Mouse (Mus musculus): ENCODE data around the gene Pde6h. TPM values are rescaled to one million over a fixed set of nuclear protein-coding genes. Genes with fewer than 3 reads are reported as not detected.

The Pde6h gene
- not detected for polyA plus RNA-seq (2015; fragmentation: Illumina TruSeq; extraction: RNeasy Lipid Tissue Mini Kit (QIAGEN cat#74804); ENCODE audit: insufficient read depth, low replicate concordance)

DNA sequence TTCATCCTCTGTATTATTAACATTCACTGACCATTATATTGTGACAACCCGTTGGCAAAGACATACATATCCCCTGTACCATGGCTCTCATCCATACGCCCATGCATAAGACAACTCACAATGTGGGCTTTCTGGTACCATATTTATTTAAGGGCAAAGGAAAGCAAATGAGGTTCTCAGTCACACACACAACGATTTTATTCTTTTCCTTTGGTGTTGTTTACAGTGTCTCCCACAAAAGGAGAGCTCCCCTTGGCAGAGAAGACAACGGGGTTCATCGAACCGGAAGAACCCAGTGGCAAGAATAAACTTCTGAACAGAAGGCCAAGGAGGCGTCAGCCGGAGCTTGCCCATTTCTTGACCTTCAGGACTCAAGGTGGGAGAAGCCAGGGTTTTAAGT lies at the start of gene Pde6h:
Gene Pde6h, plus strand, starts transcription at position 301 of the 400 bp plus-strand sequence.

DNA sequence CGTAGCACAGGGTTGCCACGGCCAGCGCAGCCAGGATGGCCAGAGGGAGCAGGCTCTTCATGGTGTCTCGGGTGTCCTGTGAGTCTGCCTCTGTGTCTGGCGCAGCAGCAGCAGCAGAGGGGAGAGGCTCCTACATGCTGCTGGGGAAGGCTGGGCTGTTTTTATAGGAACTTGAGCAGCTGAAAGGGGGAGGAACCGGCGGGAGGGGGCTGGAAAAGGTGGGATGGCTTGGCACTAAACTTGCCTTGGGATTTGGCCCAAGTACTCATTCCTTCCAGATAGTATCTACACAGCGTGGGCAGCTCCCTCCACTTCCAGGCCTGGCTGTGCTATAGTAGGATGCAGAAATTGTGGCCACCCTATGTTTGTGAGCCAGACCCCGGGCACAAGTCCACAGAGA lies 48.0 kb upstream of the Pde6h start, which contains the start of gene Mgp:
Gene Mgp, minus strand, starts transcription at position 154 of the 400 bp plus-strand sequence.

GRCm38 (mm10) chr6:136922080-136922479 lies 1.6 kb upstream of the Pde6h start, which contains the start of gene Erp27:
TSS of gene Erp27 (minus strand) at chr6:136922180.

GRCm38 (mm10) chr6:136941051-136942021 lies 17.7 kb downstream of the Pde6h start, which contains the start of gene Arhgdib:
TSS of gene Arhgdib (minus strand) at chr6:136941899.

Other genes with a start within 250 kb of the Pde6h start
- 0.39 TPM for gene Gucy2c, start 142.1 kb upstream of the Pde6h start, polyA plus RNA-seq (2015; fragmentation: Illumina TruSeq; extraction: RNeasy Lipid Tissue Mini Kit (QIAGEN cat#74804); ENCODE audit: insufficient read depth, low replicate concordance)
- 0.28 TPM for gene Hist4h4, start 119.4 kb upstream of the Pde6h start, polyA plus RNA-seq (2015; fragmentation: Illumina TruSeq; extraction: RNeasy Lipid Tissue Mini Kit (QIAGEN cat#74804); ENCODE audit: insufficient read depth, low replicate concordance)
- 22.0 TPM for gene H2afj, start 115.6 kb upstream of the Pde6h start, polyA plus RNA-seq (2015; fragmentation: Illumina TruSeq; extraction: RNeasy Lipid Tissue Mini Kit (QIAGEN cat#74804); ENCODE audit: insufficient read depth, low replicate concordance)
- 2.9 TPM for gene BC049715, start 96.2 kb upstream of the Pde6h start, polyA plus RNA-seq (2015; fragmentation: Illumina TruSeq; extraction: RNeasy Lipid Tissue Mini Kit (QIAGEN cat#74804); ENCODE audit: insufficient read depth, low replicate concordance)
- gene Wbp11, start 95.6 kb upstream of the Pde6h start, polyA plus RNA-seq (2015; fragmentation: Illumina TruSeq; extraction: RNeasy Lipid Tissue Mini Kit (QIAGEN cat#74804); ENCODE audit: insufficient read depth, low replicate concordance), result 73.6 TPM
- gene Smco3, start 88.4 kb upstream of the Pde6h start, polyA plus RNA-seq (2015; fragmentation: Illumina TruSeq; extraction: RNeasy Lipid Tissue Mini Kit (QIAGEN cat#74804); ENCODE audit: insufficient read depth, low replicate concordance), result not detected
- 8.5 TPM for gene Art4, start 66.1 kb upstream of the Pde6h start, polyA plus RNA-seq (2015; fragmentation: Illumina TruSeq; extraction: RNeasy Lipid Tissue Mini Kit (QIAGEN cat#74804); ENCODE audit: insufficient read depth, low replicate concordance)
- gene Mgp, start 48.0 kb upstream of the Pde6h start, polyA plus RNA-seq (2015; fragmentation: Illumina TruSeq; extraction: RNeasy Lipid Tissue Mini Kit (QIAGEN cat#74804); ENCODE audit: insufficient read depth, low replicate concordance), result 31.9 TPM
- 8.9 TPM for gene Erp27, start 1.7 kb upstream of the Pde6h start, polyA plus RNA-seq (2015; fragmentation: Illumina TruSeq; extraction: RNeasy Lipid Tissue Mini Kit (QIAGEN cat#74804); ENCODE audit: insufficient read depth, low replicate concordance)
- 1,348 TPM for gene Arhgdib, start 18.1 kb downstream of the Pde6h start, polyA plus RNA-seq (2015; fragmentation: Illumina TruSeq; extraction: RNeasy Lipid Tissue Mini Kit (QIAGEN cat#74804); ENCODE audit: insufficient read depth, low replicate concordance)
- gene Rerg, start 246.7 kb downstream of the Pde6h start, polyA plus RNA-seq (2015; fragmentation: Illumina TruSeq; extraction: RNeasy Lipid Tissue Mini Kit (QIAGEN cat#74804); ENCODE audit: insufficient read depth, low replicate concordance), result 0.14 TPM